Mouse (Mus musculus): ENCODE results near the gene Rmnd5b.

DNA sequence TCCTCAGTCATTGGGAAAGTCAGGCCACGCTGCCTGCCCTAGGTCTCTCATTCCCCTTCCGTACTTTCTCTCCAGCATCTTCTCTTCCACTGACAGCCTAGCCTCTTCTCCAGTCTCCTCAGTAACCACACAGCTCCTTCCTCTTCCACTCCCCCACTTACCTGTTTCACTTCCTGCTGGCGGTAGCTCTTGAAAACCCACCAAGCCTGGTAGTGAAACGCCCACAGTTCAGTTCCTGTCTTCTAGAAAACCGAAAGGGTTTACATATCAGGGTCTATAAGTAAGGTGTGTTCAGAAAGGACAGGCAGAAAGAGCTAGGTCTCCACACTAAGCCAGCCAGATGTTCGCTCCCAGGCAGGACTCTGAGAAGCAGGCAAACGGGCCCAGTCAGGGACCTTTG lies 58.1 kb downstream of the Rmnd5b start:
- TF ChIP-seq CTCF (IDR thresholded peaks at IDR 0.05; ENCODE audit: low read depth, low read length), result no peak
- TF ChIP-seq POLR2AphosphoS5 (IDR thresholded peaks at IDR 0.05; ENCODE audit: insufficient replicate concordance, low read depth, low read length), result no peak
- TF ChIP-seq GATA1 (IDR thresholded peaks at IDR 0.05; ENCODE audit: borderline replicate concordance, low read length), result no peak
- TF ChIP-seq GATA2 (IDR thresholded peaks at IDR 0.05; ENCODE audit: borderline replicate concordance, low read depth, low read length), result no peak

Data from G1E (cell line).